Mouse (Mus musculus) forebrain, embryonic 15.5 days (tissue): Measurements from ENCODE around the gene Thada. TPM values are rescaled to one million over a fixed set of nuclear protein-coding genes. Genes with fewer than 3 reads are reported as not detected.

ENCODE experiments used
- ATAC-seq: fragments of 200-750 bp; cut with Nextera tagmentation; replicated peaks from 2 replicates; pipeline ENCODE4 v1.8.0; 2017; ENCODE audit warnings: mild to moderate bottlenecking, moderate TSS enrichment, moderate library complexity
- H3K27ac ChIP-seq: fragments of 300-500 bp; sonication (generic); replicated peaks from 2 replicates; pipeline ENCODE4 v1.5.1; 2015; ENCODE audit warnings: mild to moderate bottlenecking, inconsistent platforms
- H3K27me3 ChIP-seq: fragments of 300-500 bp; sonication (generic); 2 replicates; pipeline ENCODE4 v1.6.1; 2015; ENCODE audit warnings: inconsistent platforms
- H3K36me3 ChIP-seq: fragments of 300-500 bp; sonication (generic); 2 replicates; pipeline ENCODE4 v1.6.1; 2015; ENCODE audit warnings: mild to moderate bottlenecking, inconsistent platforms
- H3K4me1 ChIP-seq: fragments of 300-500 bp; sonication (generic); 2 replicates; pipeline ENCODE4 v1.6.1; 2015; ENCODE audit warnings: inconsistent platforms
- H3K4me2 ChIP-seq: fragments of 300-500 bp; sonication (generic); replicated peaks from 2 replicates; pipeline ENCODE4 v1.6.1; 2015; ENCODE audit warnings: mild to moderate bottlenecking, inconsistent platforms
- H3K4me3 ChIP-seq: fragments of 300-500 bp; sonication (generic); 2 replicates; pipeline ENCODE4 v1.5.1; 2015; ENCODE audit warnings: mild to moderate bottlenecking, inconsistent platforms
- H3K9ac ChIP-seq: fragments of 300-500 bp; sonication (generic); replicated peaks from 2 replicates; pipeline ENCODE4 v1.6.1; 2015; ENCODE audit warnings: mild to moderate bottlenecking, inconsistent platforms
- H3K9me3 ChIP-seq: fragments of 300-500 bp; sonication (generic); 2 replicates; pipeline ENCODE4 v1.6.1; 2016; ENCODE audit warnings: inconsistent platforms
- WGBS: fragments of 180-500 bp; shearing (Covaris S2); methylation state at CpG from one replicate; pipeline ENCODE4 v1.1.7; 2015; ENCODE audit warnings: mixed read lengths; 5-methylcytosine and 5-hydroxymethylcytosine counted together
- polyA plus RNA-seq: library from polyadenylated mRNA; unstranded; fragments of >200 nt; fragmentation: Nextera tagmentation; extraction: Ambion mirVana; gene quantifications from 2 replicates; pipeline ENCODE4 v1.2.1, GENCODE M21; 2015

Thada gene
- polyA plus RNA-seq, 1 experiment from 2014 or later: 6.0 TPM

DNA sequence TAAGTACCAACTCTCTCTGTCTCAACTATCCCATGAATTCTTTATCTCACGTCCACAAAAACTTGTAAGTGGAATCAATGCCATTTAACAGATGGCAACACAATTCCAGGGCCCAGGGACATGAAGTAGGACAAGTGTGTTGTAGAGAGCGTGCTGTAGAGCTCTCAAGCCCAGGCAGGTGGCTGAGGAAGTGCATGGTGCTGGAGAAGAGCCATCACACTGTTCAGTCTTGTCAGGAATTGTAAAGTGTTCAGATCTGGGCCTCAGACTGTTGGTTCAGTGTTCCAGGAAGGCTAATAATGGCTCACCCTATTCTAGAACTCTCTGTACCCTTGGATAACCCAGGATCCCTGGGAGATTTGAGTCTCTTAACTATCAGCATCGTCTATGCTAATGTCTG lies 321.9 kb downstream of the Thada start:
- WGBS: 81% methylated on average over 3 of the region's 3 CpGs
- Histone ChIP-seq H3K36me3 (no peaks in the 10 kb centered on the region), H3K27me3 (no peaks in the 10 kb centered on the region), H3K9ac (no peak overlapping the region), H3K4me3 (no peak overlapping the region), H3K9me3 (no peaks in the 10 kb centered on the region), H3K4me1 (peaks cover 12% of the 10 kb centered on the region), H3K4me2 (no peak overlapping the region), H3K27ac (no peak overlapping the region)
- no peak for ATAC-seq

DNA sequence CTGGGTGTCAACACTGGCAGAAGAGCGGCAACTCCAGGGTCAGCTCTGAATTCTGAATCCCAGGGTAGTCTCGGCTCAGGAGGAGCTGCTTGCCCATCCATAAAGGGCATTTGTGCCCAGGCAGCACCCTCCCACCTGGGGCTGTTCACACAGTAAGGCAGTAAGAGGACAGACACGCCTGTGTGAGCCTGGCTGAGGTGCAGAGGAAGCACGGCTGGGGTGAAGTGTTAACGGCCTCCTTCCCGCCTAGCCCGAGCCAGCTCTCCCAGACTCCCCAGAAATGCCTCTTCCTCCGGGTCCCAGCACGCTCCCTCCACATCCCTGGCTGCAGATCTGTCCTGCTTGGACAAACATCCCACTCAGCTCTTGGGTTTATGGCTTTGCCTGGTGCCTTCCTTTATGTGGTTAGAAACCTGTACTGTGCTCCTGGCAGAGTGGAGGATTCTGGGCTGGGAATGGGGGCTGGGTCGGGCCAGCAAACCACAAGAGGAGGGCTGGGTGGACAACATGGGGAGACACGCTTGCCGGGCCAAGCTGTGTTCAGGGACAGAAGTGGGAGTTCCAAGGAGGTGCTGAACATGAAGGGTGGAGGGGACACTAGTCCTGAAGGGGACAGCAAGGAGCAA lies 322.7 kb downstream of the Thada start:
- no peaks in the 10 kb centered on the region for H3K27me3 ChIP-seq
- H3K4me2 ChIP-seq: no peak overlapping the region
- H3K9me3 ChIP-seq: no peaks in the 10 kb centered on the region
- H3K27ac ChIP-seq: no peak overlapping the region
- H3K36me3 ChIP-seq: no peaks in the 10 kb centered on the region
- ATAC-seq: no peak
- no peak overlapping the region for H3K4me3 ChIP-seq
- H3K9ac ChIP-seq: no peak overlapping the region
- WGBS: 63% methylated on average over 12 of the region's 12 CpGs
- H3K4me1 ChIP-seq: peaks cover 4% of the 10 kb centered on the region

DNA sequence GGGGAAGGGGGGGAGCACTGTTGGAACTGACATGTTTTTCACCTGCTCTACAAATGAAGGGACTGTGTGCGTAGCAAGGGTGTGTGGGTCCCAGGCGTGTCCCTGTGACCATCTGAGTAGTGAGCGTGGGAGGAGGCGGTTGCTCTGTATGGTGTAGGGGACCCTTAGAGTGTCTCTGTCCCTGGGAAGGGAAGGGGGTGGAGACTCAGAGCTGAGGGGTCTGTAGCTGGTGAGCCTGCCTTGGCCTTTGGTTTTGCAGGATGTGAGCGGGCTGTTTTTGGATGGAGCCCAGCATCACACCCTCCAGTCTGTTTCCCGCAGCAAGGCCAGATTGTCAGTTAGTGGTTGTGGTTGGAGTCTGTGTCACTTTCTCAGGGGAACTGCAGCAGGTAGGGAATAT lies 324.3 kb downstream of the Thada start:
- Histone ChIP-seq H3K9ac (no peak overlapping the region), H3K4me1 (0 out of 2 replicates have a peak, but pooled peaks cover 2% of the 10 kb centered on the region), H3K27me3 (no peaks in the 10 kb centered on the region), H3K9me3 (no peaks in the 10 kb centered on the region), H3K4me2 (no peak overlapping the region), H3K36me3 (no peaks in the 10 kb centered on the region), H3K27ac (no peak overlapping the region), H3K4me3 (no peak overlapping the region)
- no peak for ATAC-seq
- 84% methylated on average over 6 of the region's 6 CpGs for WGBS

DNA sequence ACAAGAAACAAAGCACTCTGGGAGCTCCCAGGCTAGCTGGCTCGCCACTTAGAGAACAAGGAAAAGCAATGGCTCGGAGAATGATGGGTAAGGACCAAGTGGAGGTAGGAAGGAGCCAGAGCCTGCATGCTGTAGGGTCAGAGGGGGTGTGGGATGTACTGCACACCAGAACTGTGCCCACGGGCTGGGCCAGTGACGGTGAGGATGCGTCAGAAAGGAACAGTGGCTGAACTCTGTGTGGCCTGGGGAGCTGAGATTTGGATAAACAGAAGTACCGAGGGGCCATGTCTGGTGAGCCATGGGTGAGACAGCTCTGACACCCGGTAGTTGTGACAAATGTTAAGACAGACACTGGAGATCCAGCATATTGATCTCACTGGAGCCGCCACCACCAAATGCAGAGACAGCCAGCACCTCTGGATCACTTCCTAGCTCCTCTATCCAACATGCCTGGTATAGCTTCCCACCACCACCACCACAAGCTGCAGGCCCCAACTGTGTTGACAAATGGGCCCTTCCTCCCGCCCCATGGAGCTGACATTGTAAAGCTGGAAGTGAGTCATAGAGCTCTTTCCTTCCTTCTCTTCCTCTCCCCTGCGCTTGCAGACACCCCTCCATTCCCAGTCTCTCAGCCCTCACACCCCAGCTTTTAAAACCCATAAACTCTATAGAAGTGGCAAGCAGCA lies 325.0 kb downstream of the Thada start:
- H3K4me2 ChIP-seq: no peak overlapping the region
- no peak overlapping the region for H3K4me3 ChIP-seq
- no peak for ATAC-seq
- H3K36me3 ChIP-seq: no peaks in the 10 kb centered on the region
- no peak overlapping the region for H3K9ac ChIP-seq
- 0 out of 2 replicates have a peak, but pooled peaks cover 2% of the 10 kb centered on the region for H3K4me1 ChIP-seq
- no peak overlapping the region for H3K27ac ChIP-seq
- no peaks in the 10 kb centered on the region for H3K9me3 ChIP-seq
- no peaks in the 10 kb centered on the region for H3K27me3 ChIP-seq
- WGBS: 80% methylated on average over 10 of the region's 10 CpGs

Other genes with a start within 250 kb of the Thada start
- 0.88 and 1.2 TPM in 2 replicates for gene Plekhh2, start 45.7 kb upstream of the Thada start, polyA plus RNA-seq
- gene Dync2li1, start 160.3 kb upstream of the Thada start, polyA plus RNA-seq: 33.4 and 36.1 TPM in 2 replicates
- gene Abcg8, start 210.1 kb upstream of the Thada start, polyA plus RNA-seq: 0.20 and 0.22 TPM in 2 replicates
- gene Abcg5, start 216.8 kb upstream of the Thada start, polyA plus RNA-seq: 2.0 and 3.1 TPM in 2 replicates